Mouse (Mus musculus) right cerebral cortex, postnatal 14 days (tissue): ENCODE measurements around the gene Scarb2.

Experiments
- DNase-seq: peaks from one replicate; pipeline ENCODE4 v3.0.0; 2022

Scarb2 gene

GRCm38 (mm10) chr5:92490779-92491178 lies 15.9 kb downstream of the Scarb2 start:
- DNase-seq = no peak

- DNase-seq = no peak
Observed at GRCm38 (mm10) chr5:92490304-92490703, 16.3 kb downstream of the Scarb2 start.

- peak; percentile 42 for DNase-seq
Observed at GRCm38 (mm10) chr5:92489503-92489902, 17.1 kb downstream of the Scarb2 start.

- DNase-seq = no peak
Observed at GRCm38 (mm10) chr5:92488961-92489360, 17.7 kb downstream of the Scarb2 start.

GRCm38 (mm10) chr5:92488408-92488807 lies 18.2 kb downstream of the Scarb2 start:
- DNase-seq = no peak

GRCm38 (mm10) chr5:92486758-92487157 lies 19.9 kb downstream of the Scarb2 start:
- no peak for DNase-seq

GRCm38 (mm10) chr5:92484880-92485279 lies 21.8 kb downstream of the Scarb2 start:
- no peak for DNase-seq

GRCm38 (mm10) chr5:92472863-92473262 lies 33.8 kb downstream of the Scarb2 start:
- no peak for DNase-seq

GRCm38 (mm10) chr5:92471531-92471930 lies 35.1 kb downstream of the Scarb2 start:
- DNase-seq = no peak

GRCm38 (mm10) chr5:92469201-92470130 lies 37.2 kb downstream of the Scarb2 start:
- DNase-seq = no peak

- DNase-seq = no peak
Observed at GRCm38 (mm10) chr5:92468234-92468633, 38.4 kb downstream of the Scarb2 start.

GRCm38 (mm10) chr5:92467102-92467766 lies 39.4 kb downstream of the Scarb2 start:
- DNase-seq = no peak

GRCm38 (mm10) chr5:92465511-92465910 lies 41.1 kb downstream of the Scarb2 start:
- no peak for DNase-seq

GRCm38 (mm10) chr5:92461321-92461720 lies 45.3 kb downstream of the Scarb2 start:
- DNase-seq = peak; percentile 55

GRCm38 (mm10) chr5:92458726-92459125 lies 47.9 kb downstream of the Scarb2 start:
- DNase-seq = no peak

- DNase-seq = no peak
Observed at GRCm38 (mm10) chr5:92457410-92457809, 49.2 kb downstream of the Scarb2 start.

- DNase-seq = no peak
Observed at GRCm38 (mm10) chr5:92452876-92453275, 53.8 kb downstream of the Scarb2 start.

GRCm38 (mm10) chr5:92446736-92447135 lies 59.9 kb downstream of the Scarb2 start:
- DNase-seq = no peak

- DNase-seq = no peak
Observed at GRCm38 (mm10) chr5:92445016-92445415, 61.6 kb downstream of the Scarb2 start.

- no peak for DNase-seq
Observed at GRCm38 (mm10) chr5:92442914-92443313, 63.7 kb downstream of the Scarb2 start.

GRCm38 (mm10) chr5:92441494-92441893 lies 65.1 kb downstream of the Scarb2 start:
- peak; percentile 32 for DNase-seq

- no peak for DNase-seq
Observed at GRCm38 (mm10) chr5:92438540-92438939, 68.1 kb downstream of the Scarb2 start.

GRCm38 (mm10) chr5:92435025-92435584 lies 71.5 kb downstream of the Scarb2 start, which contains the start of gene Nup54:
Gene Nup54, minus strand, starts transcription at chr5:92435219.
- peak; percentile 90 for DNase-seq

- peak; percentile 44 for DNase-seq
Observed at GRCm38 (mm10) chr5:92434571-92434985, 72.1 kb downstream of the Scarb2 start.
